Mouse (Mus musculus): Measurements from ENCODE around the gene Gtf2ird2. TPM values are rescaled to one million over a fixed set of nuclear protein-coding genes. Genes with fewer than 3 reads are reported as not detected.

Gene Gtf2ird2
- polyA plus RNA-seq, 1 experiment, result 9.7 TPM

GRCm38 (mm10) chr5:134233244-134233651, 49.4 kb downstream of the Gtf2ird2 start:
- H3K4me1 ChIP-seq (replicated peaks; ENCODE audit: control insufficient read depth, insufficient read depth, low read length), result peaks cover 77% of the 10 kb centered on the region
- H3K36me3 ChIP-seq (ENCODE audit: control insufficient read depth, insufficient read depth, low read length), result peaks cover 6% of the 10 kb centered on the region
- H3K27ac ChIP-seq (ENCODE audit: control insufficient read depth, insufficient read depth, low read length), result peak overlapping the region; percentile 88
- under 1% methylated on average over 7 of the region's 7 CpGs for WGBS
- H3K4me3 ChIP-seq (ENCODE audit: control insufficient read depth, insufficient read depth, low read length), result no peak overlapping the region
- TF ChIP-seq CTCF (IDR thresholded peaks at IDR 0.05; ENCODE audit: borderline replicate concordance, control insufficient read depth, extremely low read depth, insufficient read depth, low read length, poor library complexity) (no peak), POLR2A (IDR thresholded peaks at IDR 0.05; ENCODE audit: control insufficient read depth, extremely low read depth, insufficient read depth, low read length, poor library complexity) (no peak)
- no peaks in the 10 kb centered on the region for H3K27me3 ChIP-seq (ENCODE audit: control insufficient read depth, insufficient read depth, low read length)
- DNase-seq, result peak; percentile 59

- Histone ChIP-seq H3K27me3 (ENCODE audit: control insufficient read depth, insufficient read depth, low read length) (no peaks in the 10 kb centered on the region), H3K27ac (ENCODE audit: control insufficient read depth, insufficient read depth, low read length) (peak overlapping the region; percentile 88), H3K4me1 (replicated peaks; ENCODE audit: control insufficient read depth, insufficient read depth, low read length) (peaks cover 71% of the 10 kb centered on the region), H3K4me3 (ENCODE audit: control insufficient read depth, insufficient read depth, low read length) (no peak overlapping the region), H3K36me3 (ENCODE audit: control insufficient read depth, insufficient read depth, low read length) (peaks cover 15% of the 10 kb centered on the region)
- TF ChIP-seq POLR2A (IDR thresholded peaks at IDR 0.05; ENCODE audit: control insufficient read depth, extremely low read depth, insufficient read depth, low read length, poor library complexity) (no peak), CTCF (IDR thresholded peaks at IDR 0.05; ENCODE audit: borderline replicate concordance, control insufficient read depth, extremely low read depth, insufficient read depth, low read length, poor library complexity) (no peak)
- WGBS, result 13% methylated on average over 2 of the region's 2 CpGs
- DNase-seq, result peak; percentile 34
These were observed 50.4 kb downstream of the Gtf2ird2 start for GRCm38 (mm10) chr5:134234205-134234604.

- 57% methylated on average over 6 of the region's 6 CpGs for WGBS
- H3K4me1 ChIP-seq (replicated peaks; ENCODE audit: control insufficient read depth, insufficient read depth, low read length), result peaks cover 66% of the 10 kb centered on the region
- no peak overlapping the region for H3K4me3 ChIP-seq (ENCODE audit: control insufficient read depth, insufficient read depth, low read length)
- no peak for TF ChIP-seq CTCF (IDR thresholded peaks at IDR 0.05; ENCODE audit: borderline replicate concordance, control insufficient read depth, extremely low read depth, insufficient read depth, low read length, poor library complexity)
- TF ChIP-seq POLR2A (IDR thresholded peaks at IDR 0.05; ENCODE audit: control insufficient read depth, extremely low read depth, insufficient read depth, low read length, poor library complexity), result no peak
- no peak for DNase-seq
- no peaks in the 10 kb centered on the region for H3K27me3 ChIP-seq (ENCODE audit: control insufficient read depth, insufficient read depth, low read length)
- peaks cover 24% of the 10 kb centered on the region for H3K36me3 ChIP-seq (ENCODE audit: control insufficient read depth, insufficient read depth, low read length)
- peak overlapping the region; percentile 88 for H3K27ac ChIP-seq (ENCODE audit: control insufficient read depth, insufficient read depth, low read length)
These were observed 51.3 kb downstream of the Gtf2ird2 start for GRCm38 (mm10) chr5:134235111-134235510.

GRCm38 (mm10) chr5:134236241-134236640, 52.4 kb downstream of the Gtf2ird2 start:
- no peak for DNase-seq
- 64% methylated on average over 3 of the region's 3 CpGs for WGBS
- TF ChIP-seq POLR2A (IDR thresholded peaks at IDR 0.05; ENCODE audit: control insufficient read depth, extremely low read depth, insufficient read depth, low read length, poor library complexity) (no peak), CTCF (IDR thresholded peaks at IDR 0.05; ENCODE audit: borderline replicate concordance, control insufficient read depth, extremely low read depth, insufficient read depth, low read length, poor library complexity) (no peak)
- H3K27me3 ChIP-seq (ENCODE audit: control insufficient read depth, insufficient read depth, low read length), result no peaks in the 10 kb centered on the region
- peaks cover 66% of the 10 kb centered on the region for H3K4me1 ChIP-seq (replicated peaks; ENCODE audit: control insufficient read depth, insufficient read depth, low read length)
- no peak overlapping the region for H3K4me3 ChIP-seq (ENCODE audit: control insufficient read depth, insufficient read depth, low read length)
- H3K36me3 ChIP-seq (ENCODE audit: control insufficient read depth, insufficient read depth, low read length), result peaks cover 35% of the 10 kb centered on the region
- H3K27ac ChIP-seq (ENCODE audit: control insufficient read depth, insufficient read depth, low read length), result peak overlapping the region; percentile 88

GRCm38 (mm10) chr5:134236796-134237195, 53.0 kb downstream of the Gtf2ird2 start:
- Histone ChIP-seq H3K27ac (ENCODE audit: control insufficient read depth, insufficient read depth, low read length) (peak overlapping the region; percentile 88), H3K4me3 (ENCODE audit: control insufficient read depth, insufficient read depth, low read length) (no peak overlapping the region), H3K4me1 (replicated peaks; ENCODE audit: control insufficient read depth, insufficient read depth, low read length) (peaks cover 61% of the 10 kb centered on the region), H3K36me3 (ENCODE audit: control insufficient read depth, insufficient read depth, low read length) (peaks cover 40% of the 10 kb centered on the region), H3K27me3 (ENCODE audit: control insufficient read depth, insufficient read depth, low read length) (no peaks in the 10 kb centered on the region)
- 14% methylated on average over 6 of the region's 6 CpGs for WGBS
- TF ChIP-seq POLR2A (IDR thresholded peaks at IDR 0.05; ENCODE audit: control insufficient read depth, extremely low read depth, insufficient read depth, low read length, poor library complexity) (no peak), CTCF (IDR thresholded peaks at IDR 0.05; ENCODE audit: borderline replicate concordance, control insufficient read depth, extremely low read depth, insufficient read depth, low read length, poor library complexity) (no peak)
- DNase-seq, result peak; percentile 82

- no peaks in the 10 kb centered on the region for H3K27me3 ChIP-seq (ENCODE audit: control insufficient read depth, insufficient read depth, low read length)
- DNase-seq, result no peak
- H3K36me3 ChIP-seq (ENCODE audit: control insufficient read depth, insufficient read depth, low read length), result peaks cover 48% of the 10 kb centered on the region
- TF ChIP-seq CTCF (IDR thresholded peaks at IDR 0.05; ENCODE audit: borderline replicate concordance, control insufficient read depth, extremely low read depth, insufficient read depth, low read length, poor library complexity) (no peak), POLR2A (IDR thresholded peaks at IDR 0.05; ENCODE audit: control insufficient read depth, extremely low read depth, insufficient read depth, low read length, poor library complexity) (no peak)
- peaks cover 55% of the 10 kb centered on the region for H3K4me1 ChIP-seq (replicated peaks; ENCODE audit: control insufficient read depth, insufficient read depth, low read length)
- 94% methylated on average over 11 of the region's 11 CpGs for WGBS
- H3K27ac ChIP-seq (ENCODE audit: control insufficient read depth, insufficient read depth, low read length), result peak overlapping the region; percentile 88
- no peak overlapping the region for H3K4me3 ChIP-seq (ENCODE audit: control insufficient read depth, insufficient read depth, low read length)
These were observed 53.7 kb downstream of the Gtf2ird2 start for GRCm38 (mm10) chr5:134237508-134237907.

All from thymus, adult 2 months (tissue).